Mouse (Mus musculus): Measurements from ENCODE around the gene Il20rb. TPM values are rescaled to one million over a fixed set of nuclear protein-coding genes. Genes with fewer than 3 reads are reported as not detected.

Il20rb gene
- polyA plus RNA-seq, 1 experiment = 1.3 TPM

DNA sequence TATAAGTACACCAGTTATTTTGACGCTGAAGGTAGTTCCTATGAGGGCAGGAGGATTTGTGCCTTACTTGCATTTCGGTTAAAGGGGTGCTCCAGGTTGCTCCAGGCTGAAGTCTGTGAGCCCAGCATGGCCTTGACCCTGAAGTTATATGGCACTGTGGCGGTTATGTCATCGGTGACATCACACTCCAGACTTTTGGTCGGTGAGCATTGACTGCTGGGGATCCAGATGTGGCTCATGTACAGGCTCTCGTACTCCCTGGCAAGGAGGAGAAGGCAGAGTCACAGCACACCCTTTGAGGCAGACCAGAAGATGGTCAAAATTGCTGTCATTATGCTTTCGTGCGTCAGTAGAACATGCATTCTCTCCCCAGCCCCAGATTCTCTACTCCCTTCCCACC lies 13.7 kb downstream of the Il20rb start:
- no peak for DNase-seq (ENCODE audit: low read depth, low spot score)
- WGBS = 95% methylated on average over 8 of the region's 8 CpGs

DNA sequence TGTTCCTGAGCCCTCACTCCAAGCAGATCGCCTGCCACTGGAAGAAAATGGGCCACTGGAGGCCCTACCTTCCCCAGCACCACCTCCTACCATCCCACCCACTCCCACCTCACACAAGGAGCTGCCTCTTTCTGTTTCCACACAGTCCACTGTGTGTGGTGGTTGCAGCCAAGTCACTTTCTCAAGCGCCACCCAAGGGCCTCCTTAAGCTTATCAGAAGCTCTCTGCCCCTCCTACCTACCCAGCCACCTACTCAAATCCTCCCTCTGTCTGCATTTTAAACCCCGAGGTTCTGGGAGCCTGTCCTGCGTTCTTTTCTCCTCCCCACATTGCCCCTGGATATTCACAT lies 15.0 kb downstream of the Il20rb start:
- 73% methylated on average over 4 of the region's 4 CpGs for WGBS

GRCm38 (mm10) chr9:100470936-100471604 lies 15.5 kb downstream of the Il20rb start:
- 29% methylated on average over 8 of the region's 8 CpGs for WGBS
- no peak for DNase-seq (ENCODE audit: low read depth, low spot score)

More for the DNA sequence above, 15.0 kb downstream of the Il20rb start:
- DNase-seq (ENCODE audit: low read depth, low spot score) = no peak

DNA sequence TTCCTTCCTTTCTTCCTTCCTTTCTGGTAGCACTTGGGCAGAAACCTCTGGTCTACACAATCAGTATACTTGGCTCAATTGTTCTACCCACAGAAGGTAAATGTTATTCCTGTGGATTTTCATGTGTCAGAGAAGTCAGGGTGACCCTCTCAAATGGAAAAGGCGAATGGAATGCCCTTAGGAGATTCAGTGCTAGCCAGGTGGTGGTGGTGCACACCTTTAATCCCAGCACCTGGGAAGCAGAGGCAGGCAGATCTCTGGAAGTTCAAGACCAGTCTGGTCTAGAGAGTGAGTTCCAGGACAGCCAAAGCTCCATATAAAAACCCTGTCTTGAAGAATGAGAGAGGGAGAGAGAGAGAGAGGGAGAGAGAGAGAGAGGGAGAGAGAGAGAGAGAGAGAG lies 16.4 kb downstream of the Il20rb start:
- DNase-seq (ENCODE audit: low read depth, low spot score) = no peak
- 83% methylated on average over 1 of the region's 1 CpGs for WGBS

- DNase-seq (ENCODE audit: low read depth, low spot score) = no peak
- 92% methylated on average over 3 of the region's 3 CpGs for WGBS
Observed at GRCm38 (mm10) chr9:100469681-100470080, 16.9 kb downstream of the Il20rb start.

GRCm38 (mm10) chr9:100468151-100468550 lies 18.4 kb downstream of the Il20rb start:
- DNase-seq (ENCODE audit: low read depth, low spot score) = no peak
- 85% methylated on average over 8 of the region's 8 CpGs for WGBS

DNA sequence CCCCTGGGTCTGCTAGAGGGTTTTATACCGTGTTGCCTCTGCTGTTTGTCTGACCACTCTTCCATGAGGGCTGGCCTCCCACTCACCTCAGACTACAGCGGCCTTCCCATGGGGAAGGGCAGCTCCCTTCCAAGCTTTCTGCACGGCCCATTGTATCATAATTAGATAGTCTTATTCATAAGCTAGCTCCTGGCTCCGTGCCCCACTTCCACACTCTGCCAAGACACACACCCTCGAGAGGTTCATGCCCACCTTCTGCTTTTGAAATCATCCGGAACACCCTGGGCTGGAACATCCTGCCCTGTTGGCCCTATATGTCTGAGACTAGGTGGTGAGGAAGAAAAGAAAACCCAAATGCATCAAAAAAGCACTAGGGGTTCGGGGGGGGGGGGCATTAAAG lies 18.9 kb downstream of the Il20rb start:
- DNase-seq (ENCODE audit: low read depth, low spot score) = no peak
- 31% methylated on average over 7 of the region's 7 CpGs for WGBS

DNA sequence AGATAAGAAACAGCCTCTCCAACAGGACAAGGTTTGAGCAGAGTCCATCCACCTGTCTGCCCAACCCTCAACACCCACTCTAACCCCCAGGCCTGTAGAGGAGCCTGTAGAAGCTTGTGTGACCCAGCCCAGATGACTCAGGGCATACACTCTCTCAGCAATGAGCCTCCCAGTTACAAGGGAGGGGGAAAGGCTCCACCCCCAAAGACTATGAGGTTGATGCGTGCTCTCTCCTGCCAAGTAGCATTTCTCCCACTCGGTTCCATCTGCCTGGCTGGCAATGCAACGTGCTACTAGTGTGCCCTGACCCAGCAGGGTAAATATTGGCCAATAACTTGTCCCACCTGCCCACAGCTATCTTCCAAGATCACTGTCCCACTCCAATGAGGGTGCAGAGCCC lies 19.8 kb downstream of the Il20rb start:
- peak; percentile 38 for DNase-seq (ENCODE audit: low read depth, low spot score)
- 17% methylated on average over 3 of the region's 3 CpGs for WGBS

DNA sequence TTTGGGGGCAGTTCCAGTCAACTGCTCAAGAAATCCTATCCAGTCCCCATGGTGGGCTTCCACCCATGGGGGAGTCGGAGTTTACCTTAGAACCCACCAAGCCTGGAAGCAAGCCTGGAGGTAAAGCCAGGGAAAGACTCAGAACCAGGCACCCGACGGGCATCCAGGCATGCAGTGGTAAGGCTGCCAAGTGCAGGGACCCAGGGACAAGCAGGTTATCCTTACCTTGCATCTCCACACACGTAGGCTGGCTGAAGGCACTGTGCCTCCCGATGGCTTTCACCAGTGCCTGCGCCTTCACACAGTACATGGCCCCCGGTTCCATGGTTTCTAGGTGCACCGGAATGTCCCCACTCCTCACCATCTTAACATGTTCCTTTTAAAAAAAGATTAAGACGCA lies 20.6 kb downstream of the Il20rb start:
- WGBS = 94% methylated on average over 9 of the region's 9 CpGs
- DNase-seq (ENCODE audit: low read depth, low spot score) = no peak

- 91% methylated on average over 5 of the region's 5 CpGs for WGBS
- DNase-seq (ENCODE audit: low read depth, low spot score) = no peak
Observed at GRCm38 (mm10) chr9:100465380-100465779, 21.2 kb downstream of the Il20rb start.

DNA sequence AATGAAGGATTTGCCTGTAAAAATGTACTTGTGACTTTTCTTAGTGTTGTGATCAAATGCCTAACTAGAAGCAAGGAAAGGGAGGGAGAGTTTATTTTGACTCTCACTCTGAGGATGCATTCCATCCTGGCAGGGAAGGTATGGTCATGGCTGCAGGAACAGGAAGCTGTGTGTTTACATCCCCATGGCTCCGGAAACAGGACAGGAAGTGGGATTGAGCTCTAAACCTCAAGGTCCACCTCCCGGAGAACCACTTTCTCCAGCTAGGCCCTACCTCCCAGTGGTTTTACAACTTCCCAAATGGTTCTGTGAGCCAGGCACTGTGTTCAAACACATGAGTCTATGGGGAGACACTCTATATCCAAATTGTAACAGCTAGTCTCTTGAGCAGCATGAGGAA lies 22.8 kb downstream of the Il20rb start:
- WGBS = 62% methylated on average over 2 of the region's 2 CpGs
- no peak for DNase-seq (ENCODE audit: low read depth, low spot score)

DNA sequence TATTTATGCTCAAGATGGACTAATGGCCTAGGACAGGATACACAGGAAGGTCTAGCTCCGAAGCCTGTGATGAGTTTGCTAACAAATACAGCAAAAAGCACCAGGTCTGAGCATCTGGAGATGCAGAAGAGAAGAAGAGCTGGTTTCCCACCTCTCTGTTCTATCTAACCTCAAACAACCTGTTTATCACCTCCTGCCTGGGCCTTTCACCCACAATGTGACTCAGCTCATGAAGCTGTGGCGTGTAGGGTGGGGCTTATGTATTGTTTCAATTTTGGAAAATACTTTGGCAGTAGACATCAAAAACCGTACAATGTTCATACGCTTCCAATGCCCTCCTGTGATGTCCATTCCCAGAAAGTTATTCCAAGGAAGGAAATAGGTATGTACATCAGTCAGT lies 24.5 kb downstream of the Il20rb start:
- WGBS = 72% methylated on average over 4 of the region's 4 CpGs
- no peak for DNase-seq (ENCODE audit: low read depth, low spot score)

DNA sequence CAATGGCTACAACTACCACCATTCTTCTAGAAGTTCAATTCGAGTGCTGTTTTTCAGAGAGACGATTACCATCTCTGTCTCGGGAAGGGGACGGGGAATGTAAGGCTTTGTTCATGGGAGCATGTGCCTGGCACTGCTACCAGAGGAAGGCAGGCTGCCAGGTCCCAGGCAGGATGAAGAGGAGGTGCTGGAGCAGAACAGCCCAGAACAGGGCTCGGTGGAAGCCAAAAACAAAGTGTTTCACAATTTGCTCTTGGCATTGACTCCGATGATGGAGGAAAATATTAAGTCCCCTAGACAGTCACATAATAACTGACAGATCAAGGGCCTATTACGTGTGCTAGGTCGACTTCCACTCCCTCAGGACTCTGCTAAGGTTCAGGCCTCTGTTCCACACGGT lies 24.9 kb downstream of the Il20rb start:
- 73% methylated on average over 9 of the region's 9 CpGs for WGBS
- no peak for DNase-seq (ENCODE audit: low read depth, low spot score)

DNA sequence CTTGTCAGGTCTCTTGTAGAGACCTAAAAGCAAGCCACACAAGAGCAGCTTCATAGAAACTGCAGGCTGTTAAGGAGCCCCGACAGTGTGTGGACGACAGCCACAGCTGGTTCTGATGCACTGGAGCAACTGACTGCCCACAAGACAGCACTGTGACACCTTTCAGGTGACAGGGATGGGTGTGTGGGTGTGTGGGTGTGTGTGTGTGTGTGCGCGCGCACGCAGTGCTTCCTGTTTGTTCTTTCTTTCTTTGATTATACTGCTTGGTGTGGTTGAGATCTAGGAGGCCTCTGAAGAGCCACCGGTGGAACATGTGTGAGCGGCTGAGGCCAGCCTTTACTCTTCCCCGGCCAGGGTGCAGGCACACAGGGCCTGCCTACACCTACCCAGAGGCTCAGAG lies 26.4 kb downstream of the Il20rb start:
- no peak for DNase-seq (ENCODE audit: low read depth, low spot score)
- WGBS = 87% methylated on average over 9 of the region's 9 CpGs

GRCm38 (mm10) chr9:100457971-100458681 lies 28.5 kb downstream of the Il20rb start:
- 77% methylated on average over 17 of the region's 17 CpGs for WGBS

GRCm38 (mm10) chr9:100454664-100454993 lies 32.0 kb downstream of the Il20rb start:
- DNase-seq (ENCODE audit: low read depth, low spot score) = no peak
- WGBS = 3% methylated on average over 9 of the region's 9 CpGs

More at GRCm38 (mm10) chr9:100457971-100458681, 28.5 kb downstream of the Il20rb start:
- no peak for DNase-seq (ENCODE audit: low read depth, low spot score)

DNA sequence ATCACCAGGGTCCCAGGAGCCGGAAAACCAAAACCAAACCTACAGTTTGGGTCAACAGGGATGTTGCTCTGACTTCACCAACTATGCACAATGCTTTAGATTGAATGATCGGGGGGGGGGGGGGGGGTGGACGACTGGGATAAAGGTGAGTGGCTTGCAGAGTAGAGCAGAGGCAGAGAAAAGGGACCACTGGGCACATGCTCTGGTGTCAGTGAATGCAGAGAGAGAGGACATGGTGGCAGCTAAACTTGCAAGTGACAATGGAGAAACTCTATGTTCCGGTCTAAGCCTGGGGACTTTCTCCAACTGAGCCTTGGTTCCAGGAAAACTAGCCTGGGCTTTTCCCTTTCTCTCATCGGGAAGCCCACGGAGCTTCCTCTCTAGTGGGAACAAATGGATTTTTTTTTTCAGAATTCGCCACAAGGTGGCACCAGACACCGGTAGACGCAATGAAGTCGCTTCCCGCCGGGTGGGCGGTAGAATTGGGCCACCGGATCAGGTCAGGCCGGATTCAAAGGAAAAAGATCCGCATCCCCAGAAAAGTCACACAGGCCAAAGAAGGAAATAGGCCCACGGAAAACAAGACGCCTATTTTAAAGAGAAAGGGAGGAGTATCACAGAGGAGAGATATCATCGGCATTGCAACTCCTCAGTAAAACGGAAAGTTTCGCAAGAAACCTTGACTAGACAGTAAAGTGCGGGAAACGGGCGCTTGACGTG lies 32.5 kb downstream of the Il20rb start:
- 4% methylated on average over 25 of the region's 25 CpGs for WGBS

GRCm38 (mm10) chr9:100452432-100452831 lies 34.2 kb downstream of the Il20rb start:
- WGBS = 10% methylated on average over 6 of the region's 6 CpGs
- DNase-seq (ENCODE audit: low read depth, low spot score) = no peak

More for the DNA sequence above, 32.5 kb downstream of the Il20rb start:
- DNase-seq (ENCODE audit: low read depth, low spot score) = peak; percentile 57

DNA sequence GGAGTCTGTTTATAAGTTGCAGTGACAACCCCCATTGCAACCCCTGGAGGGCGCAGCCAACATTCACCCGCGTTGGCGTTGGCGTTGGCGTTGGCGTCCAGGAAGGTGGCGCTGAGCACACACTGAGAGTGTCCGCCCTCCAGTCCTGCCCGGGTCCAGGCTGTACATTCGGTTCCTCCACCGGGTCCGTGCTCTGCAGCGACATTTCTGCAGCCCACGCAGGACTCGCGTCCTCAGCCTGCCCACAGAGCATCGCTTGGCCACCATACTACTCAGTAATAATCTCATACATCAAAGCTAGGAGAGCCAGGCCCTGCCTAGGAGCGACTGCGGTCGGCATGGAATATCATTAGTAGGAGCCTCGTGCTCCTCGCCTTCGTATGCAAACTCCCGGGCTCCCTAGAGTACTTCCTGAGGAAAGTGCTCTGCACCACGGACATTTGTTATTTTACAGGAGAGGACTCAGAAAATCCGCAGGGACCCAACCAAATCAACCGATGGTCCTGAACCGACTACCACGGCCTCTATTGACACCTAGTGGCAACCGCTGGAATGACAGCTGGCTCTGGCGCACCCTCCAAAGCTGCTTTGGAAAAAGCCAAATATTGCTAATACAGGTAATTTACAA lies 40.4 kb downstream of the Il20rb start:
- peak; percentile 33 for DNase-seq (ENCODE audit: low read depth, low spot score)
- 1% methylated on average over 32 of the region's 32 CpGs for WGBS

DNA sequence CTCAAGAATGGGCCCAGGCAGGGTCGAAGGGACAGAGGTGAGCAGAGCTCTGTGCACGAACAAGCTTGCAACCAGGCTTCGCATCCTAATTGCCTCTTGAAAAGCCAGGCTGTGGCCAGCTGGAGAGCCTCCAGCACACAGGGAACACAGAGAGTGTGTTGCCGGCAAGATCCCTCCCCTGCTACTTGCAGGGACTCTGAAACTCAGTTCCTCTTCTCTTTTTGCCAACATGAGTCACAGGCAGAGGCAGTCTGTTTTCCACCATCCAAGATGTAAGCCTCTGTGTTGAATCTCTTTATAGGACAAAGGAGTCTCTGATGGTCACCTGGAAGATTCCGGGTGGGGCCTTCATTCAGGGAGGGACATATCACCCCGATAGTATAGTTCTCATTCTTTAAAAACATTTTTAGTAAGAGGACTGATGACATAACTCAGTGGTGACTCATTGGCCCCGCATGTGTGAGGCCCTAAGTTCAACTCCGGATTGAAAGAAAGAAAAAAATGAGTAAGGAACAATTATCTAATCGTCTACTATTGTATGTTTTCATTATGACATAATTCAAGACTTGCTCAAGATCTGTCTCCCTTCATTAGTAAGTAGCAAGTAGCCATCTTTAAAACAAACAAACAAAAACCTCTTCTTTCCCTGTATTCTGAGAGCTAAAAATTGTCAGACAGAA lies 46.3 kb downstream of the Il20rb start:
- 30% methylated on average over 9 of the region's 9 CpGs for WGBS
- no peak for DNase-seq (ENCODE audit: low read depth, low spot score)
